In genomic region chr2:131178828-131179245, GRCm38 (mm10) we compare ENCODE assay signal across 8 mouse cellular contexts. TPM values are rescaled to one million over a fixed set of nuclear protein-coding genes. Genes with fewer than 3 reads are reported as not detected.
DNase-seq lines count a peak whose midpoint lies in the region; ATAC-seq and TF ChIP-seq lines count a peak whose summit lies in the region.

No protein-coding gene starts in this region.

- no peak for ATAC-seq in heart, embryonic 13.5 days (ENCODE audit: extremely low read depth, insufficient number of reproducible peaks, low FRiP score, low TSS enrichment)

- H3K4me2 ChIP-seq in heart, embryonic 13.5 days = peak overlapping the region; percentile 98
- H3K4me2 ChIP-seq in myocyte (ENCODE audit: low read depth) = peak overlapping the region; percentile 92

- peak overlapping the region; percentile 86 for H3K4me3 ChIP-seq in brown adipose tissue, adult 24 weeks (ENCODE audit: insufficient read depth, low read depth, low read length)
- H3K4me3 ChIP-seq in heart, embryonic 13.5 days = peak overlapping the region; percentile 84
- peak overlapping the region; percentile 80 for H3K4me3 ChIP-seq in myocyte

- peak overlapping the region; percentile 58 for H3ac ChIP-seq in myocyte (ENCODE audit: control insufficient read depth, insufficient read length)

- H3K9ac ChIP-seq in heart, embryonic 13.5 days = peak overlapping the region; percentile 98

- H3K27ac ChIP-seq in brown adipose tissue, adult 24 weeks (replicated peaks; ENCODE audit: low read depth, low read length) = peak overlapping the region; percentile 80
- 0 out of 2 replicates have a peak overlapping the region, but pooled peaks have one; percentile 91 for H3K27ac ChIP-seq in heart, embryonic 13.5 days (replicated peaks)

- H3K9me3 ChIP-seq in heart, embryonic 13.5 days = no peaks in the 10 kb centered on the region

- peaks cover 26% of the 10 kb centered on the region for H3K4me1 ChIP-seq in brown adipose tissue, adult 24 weeks (ENCODE audit: control insufficient read depth, insufficient read depth, insufficient read length, low read length)
- peaks cover 49% of the 10 kb centered on the region for H3K4me1 ChIP-seq in heart, embryonic 13.5 days

- H3K79me2 ChIP-seq in myocyte (ENCODE audit: control insufficient read depth, insufficient read depth) = peaks cover 36% of the 10 kb centered on the region

- 30% methylated on average over 26 of the region's 26 CpGs for WGBS in heart, embryonic 13.5 days

- H3K36me3 ChIP-seq in heart, embryonic 13.5 days = peaks cover 23% of the 10 kb centered on the region
- no peaks in the 10 kb centered on the region for H3K36me3 ChIP-seq in myocyte (ENCODE audit: control insufficient read depth, insufficient read depth)

- DNase-seq in ovary, postnatal 36 days (ENCODE audit: low spot score) = peak; percentile 41
- DNase-seq in ovary, adult 18-20 months (ENCODE audit: low spot score) = no peak
- DNase-seq in kidney, postnatal 36 days = peak; percentile 33 to 57
- no peak for DNase-seq in layer of hippocampus, adult 11-12 months (ENCODE audit: low spot score)
- no peak for DNase-seq in thymus, postnatal 10 days (ENCODE audit: low spot score in 2 of 2)

- no peak for TF ChIP-seq POLR2A in myocyte (IDR thresholded peaks at IDR 0.05; ENCODE audit: insufficient read length, low read depth)

- peaks cover 6% of the 10 kb centered on the region for H3K27me3 ChIP-seq in heart, embryonic 13.5 days (replicated peaks)
- no peaks in the 10 kb centered on the region for H3K27me3 ChIP-seq in myocyte (ENCODE audit: control insufficient read depth, insufficient read depth, insufficient read length)

TF ChIP-seq in myocyte, 11 proteins besides CTCF, POLR2A, EP300 and RAD21:
- TF ChIP-seq TCF3 (IDR thresholded peaks at IDR 0.05; ENCODE audit: insufficient read length, low read depth) = no peak
- no peak for TF ChIP-seq MYOG (IDR thresholded peaks at IDR 0.05; ENCODE audit: control insufficient read depth in 1 of 3, insufficient read depth in 1 of 3, insufficient read length in 2 of 3, low read depth in 2 of 3)
- no peak for TF ChIP-seq SRF (IDR thresholded peaks at IDR 0.05; ENCODE audit: control insufficient read depth, insufficient read length, low read depth)
- TF ChIP-seq MAX (IDR thresholded peaks at IDR 0.05; ENCODE audit: low read depth) = no peak
- no peak for TF ChIP-seq CEBPB (IDR thresholded peaks at IDR 0.05; ENCODE audit: insufficient read depth, poor library complexity, severe bottlenecking)
- no peak for TF ChIP-seq USF1 (IDR thresholded peaks at IDR 0.05; ENCODE audit: low read depth)
- no peak for TF ChIP-seq MYOD1 (IDR thresholded peaks at IDR 0.05; ENCODE audit: control insufficient read depth in 1 of 3, insufficient read length in 2 of 3, low read depth in 2 of 3)
- no peak for TF ChIP-seq POLR2AphosphoS2 (IDR thresholded peaks at IDR 0.05; ENCODE audit: insufficient read length, low read depth)
- TF ChIP-seq E2F4 (IDR thresholded peaks at IDR 0.05; ENCODE audit: insufficient read depth) = no peak
- TF ChIP-seq TCF12 (IDR thresholded peaks at IDR 0.05; ENCODE audit: insufficient read depth, poor library complexity, severe bottlenecking) = no peak
- TF ChIP-seq REST (IDR thresholded peaks at IDR 0.05; ENCODE audit: insufficient read depth, insufficient read length) = no peak

RNA-seq across cellular contexts. Expression of gene Cenpb, which starts 1.0 kb away (rescaled TPM):
- polyA plus RNA-seq in brown adipose tissue, adult 24 weeks (2012; ENCODE audit: insufficient read depth, insufficient read length, missing spikeins) = 78.2 and 99.0 TPM in 2 replicates
- 6.8 and 7.0 TPM in 2 replicates for polyA plus RNA-seq in heart, embryonic 13.5 days (2015; fragmentation: Nextera tagmentation; extraction: Ambion mirVana)
- polyA plus RNA-seq in myocyte (2012; fragmentation: generic; extraction: Trizol) = 130 TPM

RNA-seq across cellular contexts. Expression of gene Cdc25b, which starts 7.9 kb away (rescaled TPM):
- polyA plus RNA-seq in brown adipose tissue, adult 24 weeks (2012; ENCODE audit: insufficient read depth, insufficient read length, missing spikeins) = 2.4 and 2.5 TPM in 2 replicates
- polyA plus RNA-seq in heart, embryonic 13.5 days (2015; fragmentation: Nextera tagmentation; extraction: Ambion mirVana) = 36.6 and 41.2 TPM in 2 replicates
- polyA plus RNA-seq in myocyte (2012; fragmentation: generic; extraction: Trizol) = 58.4 TPM

RNA-seq across cellular contexts. Expression of gene Spef1, which starts 8.2 kb away (rescaled TPM):
- 5.3 and 9.2 TPM in 2 replicates for polyA plus RNA-seq in brown adipose tissue, adult 24 weeks (2012; ENCODE audit: insufficient read depth, insufficient read length, missing spikeins)
- polyA plus RNA-seq in heart, embryonic 13.5 days (2015; fragmentation: Nextera tagmentation; extraction: Ambion mirVana) = 1.3 and 1.5 TPM in 2 replicates
- polyA plus RNA-seq in myocyte (2012; fragmentation: generic; extraction: Trizol) = 9.4 TPM

RNA-seq across cellular contexts. Expression of gene 1700037H04Rik, which starts 19.0 kb away (rescaled TPM):
- polyA plus RNA-seq in brown adipose tissue, adult 24 weeks (2012; ENCODE audit: insufficient read depth, insufficient read length, missing spikeins) = 426 and 428 TPM in 2 replicates
- polyA plus RNA-seq in heart, embryonic 13.5 days (2015; fragmentation: Nextera tagmentation; extraction: Ambion mirVana) = 69.0 and 71.4 TPM in 2 replicates
- polyA plus RNA-seq in myocyte (2012; fragmentation: generic; extraction: Trizol) = 75.2 TPM

RNA-seq across cellular contexts. Expression of gene Ap5s1, which starts 28.0 kb away (rescaled TPM):
- 15.9 and 26.0 TPM in 2 replicates for polyA plus RNA-seq in brown adipose tissue, adult 24 weeks (2012; ENCODE audit: insufficient read depth, insufficient read length, missing spikeins)
- polyA plus RNA-seq in heart, embryonic 13.5 days (2015; fragmentation: Nextera tagmentation; extraction: Ambion mirVana) = 32.0 and 35.2 TPM in 2 replicates
- polyA plus RNA-seq in myocyte (2012; fragmentation: generic; extraction: Trizol) = 33.6 TPM

Comparison
In these comparisons a context has a peak if more than half of its experiments do, and no peak if none do; other contexts are left out.
1. DNase-seq: peak in ovary, postnatal 36 days (single experiment) and kidney, postnatal 36 days (2 of 2); none in ovary, adult 18-20 months (single experiment), layer of hippocampus, adult 11-12 months (single experiment) and thymus, postnatal 10 days (0 of 2).
2. RNA of gene Cdc25b, which starts 7.9 kb away (polyA plus RNA-seq): 58.4 TPM in myocyte (single experiment) and 36.6 to 41.2 TPM in heart, embryonic 13.5 days; 2.4 to 2.5 TPM in brown adipose tissue, adult 24 weeks; every median in the first group is over 10 times any median in the second.
3. Peak in every context shown above with its lines, with median percentiles within 50 percentile points of each other: H3K4me3 ChIP-seq.